Mouse (Mus musculus): ENCODE measurements around the gene Col16a1. TPM values are rescaled to one million over a fixed set of nuclear protein-coding genes. Genes with fewer than 3 reads are reported as not detected.
A peak's percentile ranks its signal among the peaks of the same experiment; 100 is the strongest.

Gene Col16a1
- polyA plus RNA-seq, 1 experiment from 2014 or later = 36.3 TPM

DNA sequence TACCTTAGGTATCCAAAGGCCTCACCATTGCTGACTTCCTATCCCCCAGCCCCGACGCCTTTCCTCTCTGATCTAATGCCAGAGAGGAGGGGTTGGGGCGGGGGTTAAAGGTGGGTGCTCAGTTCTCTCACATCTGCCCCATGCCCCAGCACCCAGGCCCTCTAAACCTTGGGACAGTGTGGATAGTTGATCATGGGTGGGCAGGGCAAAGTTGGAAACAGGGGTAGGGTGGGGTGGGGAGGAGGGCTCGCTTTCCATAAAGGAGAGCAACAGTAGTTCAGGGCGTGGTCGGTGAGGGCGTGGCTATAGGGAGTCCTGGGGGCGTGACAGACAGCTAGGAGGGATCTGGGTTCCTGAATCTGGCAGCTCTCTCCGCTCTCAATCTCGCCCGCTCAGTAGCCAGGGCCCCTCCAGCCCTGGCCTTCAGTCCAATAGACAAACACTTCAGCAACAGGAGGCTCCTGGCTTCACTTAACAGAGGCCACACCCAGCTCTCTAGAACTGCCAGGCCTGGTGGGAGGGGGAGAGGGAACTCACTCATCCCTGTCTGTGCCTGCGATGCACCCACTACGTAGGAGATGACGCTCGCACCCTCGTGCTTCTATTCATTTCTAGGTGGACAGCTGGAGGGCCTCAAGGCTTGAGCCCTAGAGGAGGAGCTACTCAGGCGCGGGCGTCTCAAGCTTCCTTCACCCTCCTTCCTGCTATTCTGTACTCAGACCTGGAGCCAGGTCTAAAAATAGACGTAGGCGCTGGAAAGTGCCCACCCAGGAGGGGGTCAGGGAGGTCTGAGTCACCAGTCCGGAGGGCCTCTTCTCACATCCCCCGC is 10.9 kb upstream of the Col16a1 start:
- H3K27me3 ChIP-seq (replicated peaks; ENCODE audit: control insufficient read depth, insufficient read depth, low read length) = no peaks in the 10 kb centered on the region
- no peaks in the 10 kb centered on the region for H3K9me3 ChIP-seq (ENCODE audit: control insufficient read depth, low read length)
- peak overlapping the region; percentile 9 for H3K9ac ChIP-seq (ENCODE audit: low read depth, low read length)
- no peaks in the 10 kb centered on the region for H3K36me3 ChIP-seq (ENCODE audit: control insufficient read depth, insufficient read depth, low read length)
- peaks cover 12% of the 10 kb centered on the region for H3K4me1 ChIP-seq (ENCODE audit: control insufficient read depth, insufficient read depth, low read length)
- peak overlapping the region; percentile 19; the same call in 1 of the 2 replicates for H3K4me3 ChIP-seq (ENCODE audit: low read length)
- H3K27ac ChIP-seq (ENCODE audit: low read length) = peak overlapping the region; percentile 64
- 7% methylated on average over 23 of the region's 23 CpGs for WGBS
- peak overlapping the region; percentile 35 for H3K4me2 ChIP-seq (ENCODE audit: low read depth, low read length)
- ATAC-seq = peak; percentile 90

DNA sequence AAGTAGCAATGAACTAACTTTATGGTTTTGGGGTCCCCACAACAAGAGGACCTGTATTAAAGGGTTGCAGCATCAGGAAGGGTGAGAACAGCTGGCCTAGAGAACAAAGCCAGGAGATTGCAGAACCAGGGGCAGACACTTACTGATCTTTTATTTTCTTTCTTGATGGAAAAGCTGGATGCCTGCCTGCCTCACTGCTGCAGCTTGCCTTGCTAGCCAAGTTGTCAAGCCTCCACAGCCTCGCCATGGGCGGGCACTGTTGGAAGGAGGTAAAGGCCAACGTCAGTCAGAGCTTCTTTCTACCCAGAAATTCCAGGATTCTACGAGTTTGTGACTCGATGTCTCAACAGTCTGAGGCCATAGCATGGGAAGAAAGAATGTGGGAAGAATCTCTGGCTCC is 8.3 kb upstream of the Col16a1 start:
- 42% methylated on average over 5 of the region's 5 CpGs for WGBS
- ATAC-seq = no peak
- peaks cover 12% of the 10 kb centered on the region for H3K4me1 ChIP-seq (ENCODE audit: control insufficient read depth, insufficient read depth, low read length)
- H3K27me3 ChIP-seq (replicated peaks; ENCODE audit: control insufficient read depth, insufficient read depth, low read length) = no peaks in the 10 kb centered on the region
- H3K4me2 ChIP-seq (ENCODE audit: low read depth, low read length) = no peak overlapping the region
- no peaks in the 10 kb centered on the region for H3K9me3 ChIP-seq (ENCODE audit: control insufficient read depth, low read length)
- H3K9ac ChIP-seq (ENCODE audit: low read depth, low read length) = no peak overlapping the region
- no peaks in the 10 kb centered on the region for H3K36me3 ChIP-seq (ENCODE audit: control insufficient read depth, insufficient read depth, low read length)
- no peak overlapping the region for H3K4me3 ChIP-seq (ENCODE audit: low read length)
- no peak overlapping the region for H3K27ac ChIP-seq (ENCODE audit: low read length)

DNA sequence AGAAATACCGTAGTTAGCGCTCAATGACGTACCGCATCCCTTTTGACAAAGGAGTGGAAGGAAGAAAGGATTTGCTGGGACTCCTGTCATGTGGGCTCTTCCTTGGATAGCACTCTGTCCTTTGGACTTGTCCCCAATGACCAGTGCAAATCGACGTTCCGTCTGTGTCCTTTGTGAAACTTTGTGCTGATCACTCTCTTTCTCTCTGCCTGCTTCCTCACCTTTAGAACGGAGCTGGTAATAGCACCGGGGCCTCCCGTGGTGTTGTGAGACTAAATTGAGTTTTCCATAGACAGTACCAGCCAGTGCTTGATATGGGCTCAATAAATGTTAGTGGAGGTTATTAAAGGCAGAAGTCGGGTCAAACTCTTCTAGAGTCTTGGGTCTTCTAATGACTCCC is 6.6 kb upstream of the Col16a1 start:
- 88% methylated on average over 11 of the region's 11 CpGs for WGBS

DNA sequence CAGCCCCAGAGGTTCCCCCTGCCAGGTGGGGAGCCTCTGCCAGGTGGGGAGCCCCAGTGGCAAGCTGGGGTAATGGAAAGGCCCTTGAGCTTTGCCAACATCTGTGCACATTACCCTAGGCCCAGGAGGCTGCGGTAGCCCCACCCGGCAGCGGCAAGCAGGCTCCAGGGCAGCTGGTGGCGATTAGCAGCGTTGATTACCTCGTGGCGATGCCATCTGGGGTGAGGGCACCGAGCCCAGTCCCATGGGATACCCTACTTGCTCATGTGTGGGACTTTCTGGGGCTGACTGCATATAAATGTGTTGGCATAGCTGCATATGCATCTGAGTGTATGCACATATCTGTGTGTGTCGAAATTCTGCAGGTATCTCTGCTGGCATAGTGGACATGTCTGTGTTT is 3.4 kb upstream of the Col16a1 start:
- H3K27ac ChIP-seq (ENCODE audit: low read length) = no peak overlapping the region
- peaks cover 16% of the 10 kb centered on the region for H3K4me1 ChIP-seq (ENCODE audit: control insufficient read depth, insufficient read depth, low read length)
- ATAC-seq = no peak
- H3K4me3 ChIP-seq (ENCODE audit: low read length) = no peak overlapping the region
- no peak overlapping the region for H3K9ac ChIP-seq (ENCODE audit: low read depth, low read length)
- 84% methylated on average over 9 of the region's 9 CpGs for WGBS
- no peaks in the 10 kb centered on the region for H3K36me3 ChIP-seq (ENCODE audit: control insufficient read depth, insufficient read depth, low read length)
- no peaks in the 10 kb centered on the region for H3K9me3 ChIP-seq (ENCODE audit: control insufficient read depth, low read length)
- no peak overlapping the region for H3K4me2 ChIP-seq (ENCODE audit: low read depth, low read length)
- no peaks in the 10 kb centered on the region for H3K27me3 ChIP-seq (replicated peaks; ENCODE audit: control insufficient read depth, insufficient read depth, low read length)

More for the DNA sequence above, 6.6 kb upstream of the Col16a1 start:
- Histone ChIP-seq H3K4me3 (ENCODE audit: low read length) (no peak overlapping the region), H3K27me3 (replicated peaks; ENCODE audit: control insufficient read depth, insufficient read depth, low read length) (no peaks in the 10 kb centered on the region), H3K4me2 (ENCODE audit: low read depth, low read length) (no peak overlapping the region), H3K36me3 (ENCODE audit: control insufficient read depth, insufficient read depth, low read length) (no peaks in the 10 kb centered on the region), H3K4me1 (ENCODE audit: control insufficient read depth, insufficient read depth, low read length) (peaks cover 19% of the 10 kb centered on the region), H3K9ac (ENCODE audit: low read depth, low read length) (no peak overlapping the region), H3K27ac (ENCODE audit: low read length) (no peak overlapping the region), H3K9me3 (ENCODE audit: control insufficient read depth, low read length) (no peaks in the 10 kb centered on the region)
- ATAC-seq = no peak

DNA sequence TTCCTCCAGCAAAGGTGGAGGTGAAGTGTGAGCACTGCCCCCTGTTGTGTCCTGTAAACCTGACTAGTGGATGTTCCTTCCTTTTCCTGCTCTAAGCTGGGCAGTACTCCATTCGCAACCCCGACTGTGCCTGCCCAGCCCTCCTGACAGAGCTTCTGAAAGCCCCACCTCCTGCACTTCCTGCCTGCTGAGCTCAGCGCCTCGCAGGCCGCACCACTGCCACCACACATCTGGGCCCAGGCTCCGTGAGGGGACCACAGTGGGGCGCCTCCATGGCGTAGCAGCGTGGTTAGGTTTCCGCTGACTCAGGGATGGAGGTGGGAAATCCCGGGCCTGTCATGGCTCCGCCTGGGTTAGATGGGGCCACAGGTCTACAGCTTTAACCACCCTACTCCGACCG is 2.0 kb upstream of the Col16a1 start:
- Histone ChIP-seq H3K9ac (ENCODE audit: low read depth, low read length) (0 out of 2 replicates have a peak overlapping the region, but pooled peaks have one; percentile 5), H3K27ac (ENCODE audit: low read length) (peak overlapping the region; percentile 73), H3K4me3 (ENCODE audit: low read length) (no peak overlapping the region), H3K27me3 (replicated peaks; ENCODE audit: control insufficient read depth, insufficient read depth, low read length) (no peaks in the 10 kb centered on the region), H3K4me2 (ENCODE audit: low read depth, low read length) (0 out of 2 replicates have a peak overlapping the region, but pooled peaks have one; percentile 11), H3K36me3 (ENCODE audit: control insufficient read depth, insufficient read depth, low read length) (no peaks in the 10 kb centered on the region), H3K9me3 (ENCODE audit: control insufficient read depth, low read length) (no peaks in the 10 kb centered on the region), H3K4me1 (ENCODE audit: control insufficient read depth, insufficient read depth, low read length) (peaks cover 30% of the 10 kb centered on the region)
- no peak; the same call in 1 of the 2 replicates for ATAC-seq
- 26% methylated on average over 14 of the region's 14 CpGs for WGBS

DNA sequence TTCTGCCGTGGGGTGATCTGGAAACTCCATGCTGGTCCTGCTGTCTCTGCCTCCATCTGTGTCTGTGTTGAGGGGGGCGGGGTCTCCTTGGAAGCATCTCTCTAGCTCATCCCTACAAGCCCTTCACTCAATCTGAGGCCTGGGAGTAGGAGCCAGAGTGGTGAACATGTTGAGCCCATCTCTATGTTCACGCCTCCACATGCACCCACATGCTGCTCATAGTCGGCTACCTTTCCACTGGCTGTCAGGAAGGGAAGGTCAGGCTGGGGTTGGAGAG is 501 bp downstream of the Col16a1 start:
- peak overlapping the region; percentile 94 for H3K27ac ChIP-seq (ENCODE audit: low read length)
- peak; percentile 28; the same call in 1 of the 2 replicates for ATAC-seq
- H3K27me3 ChIP-seq (replicated peaks; ENCODE audit: control insufficient read depth, insufficient read depth, low read length) = no peaks in the 10 kb centered on the region
- peak overlapping the region; percentile 80 for H3K9ac ChIP-seq (ENCODE audit: low read depth, low read length)
- peaks cover 36% of the 10 kb centered on the region for H3K4me1 ChIP-seq (ENCODE audit: control insufficient read depth, insufficient read depth, low read length)
- H3K4me3 ChIP-seq (ENCODE audit: low read length) = peak overlapping the region; percentile 55
- no peaks in the 10 kb centered on the region for H3K9me3 ChIP-seq (ENCODE audit: control insufficient read depth, low read length)
- 32% methylated on average over 4 of the region's 4 CpGs for WGBS
- H3K4me2 ChIP-seq (ENCODE audit: low read depth, low read length) = peak overlapping the region; percentile 80
- no peaks in the 10 kb centered on the region; the same call in 1 of the 2 replicates for H3K36me3 ChIP-seq (ENCODE audit: control insufficient read depth, insufficient read depth, low read length)

DNA sequence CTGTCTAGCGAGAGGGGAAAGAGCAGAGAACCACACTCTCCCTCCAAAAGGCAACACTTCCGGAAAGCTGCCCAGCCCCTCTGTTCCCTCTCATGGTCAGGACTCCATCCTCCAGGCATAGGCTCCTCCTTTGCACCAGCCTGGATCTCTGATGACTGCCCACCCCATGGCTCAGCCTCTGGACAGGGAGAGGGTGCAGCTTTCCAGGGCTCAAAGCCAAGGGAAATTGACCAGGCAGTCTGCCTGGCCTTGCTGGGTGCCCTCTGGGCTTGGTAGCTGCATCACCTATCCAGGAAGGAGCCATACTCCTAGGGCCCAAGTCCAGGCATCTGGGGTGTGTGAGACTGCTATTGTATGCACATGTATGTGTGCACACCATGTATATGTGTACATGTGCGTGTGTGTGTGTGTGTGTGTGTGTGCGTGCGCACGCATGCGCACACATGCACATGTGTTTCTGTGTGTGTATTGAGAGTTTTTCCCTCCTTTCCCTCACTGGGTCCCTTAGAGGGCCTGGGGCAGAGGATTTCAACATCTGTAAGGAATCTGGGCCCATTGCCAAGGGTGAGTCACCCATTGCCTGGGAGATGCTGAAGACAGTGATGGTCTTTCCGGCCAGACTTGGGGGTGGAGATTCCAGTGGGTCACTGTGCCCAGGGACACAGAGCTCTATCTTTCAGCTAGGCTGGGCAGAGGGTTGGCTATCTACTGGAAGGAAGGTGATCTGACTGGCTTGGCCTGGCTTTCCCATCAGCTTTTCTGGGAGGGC is 2.6 kb downstream of the Col16a1 start:
- no peak overlapping the region for H3K4me3 ChIP-seq (ENCODE audit: low read length)
- peak overlapping the region; percentile 77 for H3K27ac ChIP-seq (ENCODE audit: low read length)
- H3K9me3 ChIP-seq (ENCODE audit: control insufficient read depth, low read length) = no peaks in the 10 kb centered on the region
- peaks cover 45% of the 10 kb centered on the region for H3K4me1 ChIP-seq (ENCODE audit: control insufficient read depth, insufficient read depth, low read length)
- H3K36me3 ChIP-seq (ENCODE audit: control insufficient read depth, insufficient read depth, low read length) = peaks cover 4% of the 10 kb centered on the region
- no peaks in the 10 kb centered on the region for H3K27me3 ChIP-seq (replicated peaks; ENCODE audit: control insufficient read depth, insufficient read depth, low read length)
- WGBS = 63% methylated on average over 8 of the region's 8 CpGs
- H3K4me2 ChIP-seq (ENCODE audit: low read depth, low read length) = peak overlapping the region; percentile 26; the same call in 1 of the 2 replicates
- H3K9ac ChIP-seq (ENCODE audit: low read depth, low read length) = peak overlapping the region; percentile 7; the same call in 1 of the 2 replicates
- ATAC-seq = peak; percentile 60

DNA sequence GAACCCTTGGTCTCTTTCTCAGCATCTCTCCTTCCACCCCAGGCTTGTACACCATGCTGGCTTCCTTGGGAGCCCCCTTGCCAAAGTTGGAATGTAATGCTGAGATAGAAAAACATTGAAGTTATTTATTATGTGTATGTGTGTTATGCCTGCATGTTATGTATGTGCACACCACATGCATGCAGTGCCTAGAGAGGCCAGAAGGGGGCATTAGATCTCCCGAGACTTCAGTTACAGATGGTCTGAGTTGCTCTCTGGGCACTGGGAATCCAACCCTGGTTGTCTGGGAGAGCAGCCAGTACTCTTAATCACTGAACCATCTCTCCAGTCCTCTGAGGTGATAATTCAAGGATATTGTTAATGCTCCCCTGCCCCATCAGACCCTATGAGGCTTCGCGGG is 4.6 kb downstream of the Col16a1 start:
- Histone ChIP-seq H3K9ac (ENCODE audit: low read depth, low read length) (no peak overlapping the region), H3K4me3 (ENCODE audit: low read length) (no peak overlapping the region), H3K4me1 (ENCODE audit: control insufficient read depth, insufficient read depth, low read length) (peaks cover 50% of the 10 kb centered on the region), H3K4me2 (ENCODE audit: low read depth, low read length) (no peak overlapping the region), H3K27me3 (replicated peaks; ENCODE audit: control insufficient read depth, insufficient read depth, low read length) (no peaks in the 10 kb centered on the region), H3K27ac (ENCODE audit: low read length) (no peak overlapping the region), H3K9me3 (ENCODE audit: control insufficient read depth, low read length) (no peaks in the 10 kb centered on the region), H3K36me3 (ENCODE audit: control insufficient read depth, insufficient read depth, low read length) (peaks cover 4% of the 10 kb centered on the region)
- ATAC-seq = no peak
- 88% methylated on average over 3 of the region's 3 CpGs for WGBS

DNA sequence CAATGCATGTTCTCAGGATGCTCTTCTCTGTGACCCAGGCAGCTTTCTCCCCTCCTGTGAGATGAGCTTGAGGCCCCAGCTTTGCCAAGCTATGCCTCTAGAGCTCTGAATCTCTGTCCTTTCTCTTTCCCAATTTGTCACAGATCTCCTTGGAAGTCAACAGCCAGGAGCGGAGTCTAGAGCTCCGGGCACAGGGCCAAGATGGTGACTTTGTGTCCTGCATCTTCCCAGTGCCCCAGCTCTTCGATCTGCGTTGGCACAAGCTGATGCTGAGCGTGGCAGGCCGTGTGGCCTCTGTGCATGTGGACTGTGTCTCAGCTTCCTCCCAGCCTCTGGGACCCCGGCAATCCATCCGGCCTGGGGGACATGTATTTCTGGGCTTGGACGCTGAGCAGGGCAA is 5.5 kb downstream of the Col16a1 start:
- Histone ChIP-seq H3K4me3 (ENCODE audit: low read length) (no peak overlapping the region), H3K9ac (ENCODE audit: low read depth, low read length) (no peak overlapping the region), H3K4me1 (ENCODE audit: control insufficient read depth, insufficient read depth, low read length) (peaks cover 50% of the 10 kb centered on the region), H3K36me3 (ENCODE audit: control insufficient read depth, insufficient read depth, low read length) (peaks cover 4% of the 10 kb centered on the region), H3K27ac (ENCODE audit: low read length) (no peak overlapping the region), H3K4me2 (ENCODE audit: low read depth, low read length) (no peak overlapping the region), H3K9me3 (ENCODE audit: control insufficient read depth, low read length) (no peaks in the 10 kb centered on the region), H3K27me3 (replicated peaks; ENCODE audit: control insufficient read depth, insufficient read depth, low read length) (no peaks in the 10 kb centered on the region)
- no peak for ATAC-seq
- 82% methylated on average over 9 of the region's 9 CpGs for WGBS
